Mouse (Mus musculus): ENCODE results near the gene Ralgapb.

- TF ChIP-seq POLR2A (IDR thresholded peaks at IDR 0.05; ENCODE audit: low read depth, low read length), result no peak
- no peak for TF ChIP-seq CTCF (IDR thresholded peaks at IDR 0.05; ENCODE audit: borderline replicate concordance, insufficient read depth, low read length)
Measured at GRCm38 (mm10) chr2:158519800-158520199, 110.2 kb downstream of the Ralgapb start.
